Mouse (Mus musculus): Measurements from ENCODE around the gene Hcn1.

DNA sequence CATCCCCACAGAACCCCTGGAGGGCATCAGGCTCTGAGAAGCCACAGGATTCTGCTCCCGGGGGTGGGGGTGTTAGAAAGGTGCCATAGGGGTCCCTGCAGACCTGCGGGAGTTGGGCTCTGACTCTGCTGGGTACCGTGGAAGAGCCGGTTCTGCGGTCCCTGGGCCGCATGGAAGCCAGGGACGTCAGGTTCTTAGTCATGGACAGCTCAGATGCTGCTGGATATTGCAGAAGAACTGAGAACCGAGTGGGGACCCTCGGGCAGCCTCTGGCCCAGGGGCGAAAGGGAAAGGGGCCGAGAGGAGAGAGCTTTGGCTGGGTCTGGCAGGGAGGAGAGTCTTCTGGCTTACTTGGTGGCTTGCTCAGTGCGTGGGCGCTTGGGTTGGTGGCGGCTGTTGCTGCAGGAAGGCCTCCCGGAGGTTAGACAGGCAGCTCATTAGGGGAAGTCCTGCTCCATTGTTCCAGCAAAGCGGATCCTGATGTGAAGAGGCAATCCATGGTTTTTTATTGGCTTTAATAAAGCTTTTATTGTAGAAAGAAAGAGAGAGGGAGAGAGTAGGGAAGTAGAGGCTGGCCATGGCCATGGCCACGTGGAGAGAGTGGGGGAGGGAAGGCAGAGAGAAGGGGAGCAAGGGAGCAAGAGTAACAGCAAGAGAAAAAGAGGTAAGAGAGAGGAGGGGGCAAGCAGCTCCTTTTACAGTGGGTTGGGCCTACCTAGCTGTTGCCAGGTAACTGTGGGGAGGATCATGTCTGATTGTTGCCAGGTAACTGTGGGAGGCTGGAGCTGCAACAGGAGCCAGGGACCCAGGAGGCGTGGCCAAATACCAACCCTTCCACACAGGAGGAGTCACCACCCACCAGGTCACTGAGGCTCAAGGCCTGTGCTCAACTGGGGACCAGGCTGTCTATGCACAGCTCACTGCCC is 356.6 kb downstream of the Hcn1 start:
- TF ChIP-seq CTCF (IDR thresholded peaks at IDR 0.05; ENCODE audit: control insufficient read depth, insufficient read depth, insufficient replicate concordance, low read depth, low read length) (no peak), POLR2A (IDR thresholded peaks at IDR 0.05; ENCODE audit: control insufficient read depth, low read depth, low read length) (no peak)
